Mouse (Mus musculus) neural tube, embryonic 15.5 days (tissue): Measurements from ENCODE around the gene Clec2h. TPM values are rescaled to one million over a fixed set of nuclear protein-coding genes. Genes with fewer than 3 reads are reported as not detected.
"Not testable (repeated sequence)": the region's sequence is repeated elsewhere in the genome, so short reads cannot be mapped to it uniquely, and the experiment has no call there.

Experiments
- ATAC-seq: fragments of 200-750 bp; cut with Nextera tagmentation; 2 replicates; pipeline ENCODE4 v1.8.0; 2017; ENCODE audit warnings: mild to moderate bottlenecking, moderate TSS enrichment, moderate library complexity; ENCODE audit not compliant: low FRiP score
- H3K27ac ChIP-seq: fragments of 300-500 bp; sonication (generic); replicated peaks from 2 replicates; pipeline ENCODE4 v1.5.1; 2015; ENCODE audit warnings: mild to moderate bottlenecking, inconsistent platforms
- H3K27me3 ChIP-seq: fragments of 300-500 bp; sonication (generic); replicated peaks from 2 replicates; pipeline ENCODE4 v1.6.1; 2015; ENCODE audit warnings: inconsistent platforms
- H3K36me3 ChIP-seq: fragments of 300-500 bp; sonication (generic); 2 replicates; pipeline ENCODE4 v1.6.1; 2015; ENCODE audit warnings: inconsistent platforms
- H3K4me1 ChIP-seq: fragments of 300-500 bp; sonication (generic); 2 replicates; pipeline ENCODE4 v1.6.1; 2015; ENCODE audit warnings: inconsistent platforms
- H3K4me2 ChIP-seq: fragments of 300-500 bp; sonication (generic); 2 replicates; pipeline ENCODE4 v1.6.1; 2015; ENCODE audit warnings: inconsistent platforms, mild to moderate bottlenecking, moderate library complexity
- H3K4me3 ChIP-seq: fragments of 300-500 bp; sonication (generic); replicated peaks from 2 replicates; pipeline ENCODE4 v1.5.1; 2015; ENCODE audit warnings: mild to moderate bottlenecking, inconsistent platforms
- H3K9ac ChIP-seq: fragments of 300-500 bp; sonication (generic); replicated peaks from 2 replicates; pipeline ENCODE4 v1.6.1; 2015; ENCODE audit warnings: mild to moderate bottlenecking, inconsistent platforms
- H3K9me3 ChIP-seq: fragments of 300-500 bp; sonication (generic); replicated peaks from 2 replicates; pipeline ENCODE4 v1.6.1; 2016; ENCODE audit warnings: inconsistent platforms
- WGBS: fragments of 180-500 bp; shearing (Covaris S2); methylation state at CpG from one replicate; pipeline ENCODE4 v1.1.7; 2015; ENCODE audit warnings: mixed read lengths; 5-methylcytosine and 5-hydroxymethylcytosine counted together
- polyA plus RNA-seq: library from polyadenylated mRNA; unstranded; fragments of >200 nt; fragmentation: Nextera tagmentation; extraction: Ambion mirVana; gene quantifications from 2 replicates; pipeline ENCODE4 v1.2.1, GENCODE M21; 2015

Gene Clec2h
- 0.38 TPM in 1 of 2 replicates, not detected in the other for polyA plus RNA-seq

DNA sequence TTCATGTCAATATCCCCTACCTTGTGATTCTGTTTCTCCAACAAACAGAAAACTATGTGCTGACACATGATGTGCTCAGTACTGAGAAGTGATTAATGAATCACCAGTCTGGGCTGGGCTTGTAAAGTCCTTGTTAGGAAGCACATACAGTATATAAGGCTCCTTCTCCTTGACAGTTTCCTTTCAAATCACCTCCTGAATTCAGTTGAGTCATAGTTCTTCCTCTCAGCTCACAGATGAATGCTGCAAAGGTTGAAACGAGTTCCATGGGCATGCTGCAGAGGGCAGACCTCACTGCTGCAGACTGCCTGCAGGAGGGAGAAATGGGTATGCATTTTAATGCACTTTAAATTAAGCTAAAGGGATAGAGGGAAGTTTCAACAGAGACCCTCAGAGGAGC lies at the start of gene Clec2h:
Gene Clec2h, plus strand, starts transcription at position 180 of the 400 bp plus-strand sequence.
- Histone ChIP-seq H3K27me3 (no peaks in the 10 kb centered on the region), H3K4me2 (no peak within 1 kb of the TSS), H3K36me3 (no peaks in the 10 kb centered on the region), H3K4me3 (no peak within 1 kb of the TSS), H3K9ac (no peak within 1 kb of the TSS), H3K27ac (no peak within 1 kb of the TSS), H3K4me1 (no peaks in the 10 kb centered on the region), H3K9me3 (no peaks in the 10 kb centered on the region)
- no peak for ATAC-seq
- WGBS = 23% methylated on average over 1 of the region's 1 CpGs

DNA sequence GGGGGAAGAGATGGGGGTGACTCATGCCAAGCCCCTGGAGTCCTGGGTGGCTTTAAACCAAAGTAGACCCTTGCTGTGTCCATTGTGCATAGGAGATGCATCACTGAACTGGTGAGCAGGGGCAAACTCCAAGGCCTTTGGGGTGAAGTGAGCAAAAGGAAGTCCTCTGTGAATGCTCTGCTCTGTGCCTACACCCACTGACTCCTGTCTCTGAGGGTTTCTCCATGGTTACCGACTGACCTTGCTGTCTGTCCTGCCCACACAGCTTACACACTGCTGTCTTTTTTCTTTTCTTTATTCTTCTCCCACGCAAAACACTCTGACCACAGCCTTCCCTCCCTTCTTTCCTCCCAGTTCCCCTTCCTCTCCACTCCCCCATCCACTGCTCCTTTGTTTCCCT lies 39.5 kb upstream of the Clec2h start:
- Histone ChIP-seq H3K27me3 (no peaks in the 10 kb centered on the region), H3K27ac (no peak overlapping the region), H3K4me2 (no peak overlapping the region), H3K36me3 (no peaks in the 10 kb centered on the region), H3K9ac (no peak overlapping the region), H3K4me1 (no peaks in the 10 kb centered on the region), H3K4me3 (no peak overlapping the region), H3K9me3 (no peaks in the 10 kb centered on the region)
- 63% methylated on average over 2 of the region's 2 CpGs for WGBS
- no peak for ATAC-seq

DNA sequence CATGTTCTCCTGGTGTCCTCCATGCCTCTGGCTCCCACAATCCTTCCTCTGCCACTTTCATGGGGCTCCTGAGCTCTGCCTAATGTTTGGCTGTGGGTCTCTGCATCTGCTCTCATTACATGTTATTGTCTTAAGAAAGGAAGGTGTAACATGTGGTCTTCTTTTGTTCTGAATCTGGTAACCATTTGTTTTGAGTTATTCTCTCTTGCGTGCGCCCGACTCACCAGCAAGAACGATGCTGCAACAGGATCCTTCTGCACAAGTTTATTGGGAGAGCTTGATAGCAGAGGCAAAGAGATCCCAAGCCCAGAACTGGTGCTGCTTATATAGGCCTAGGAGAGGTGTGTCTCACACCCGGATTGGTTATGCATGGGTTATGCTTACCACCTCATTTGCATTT lies 38.8 kb upstream of the Clec2h start, which contains the start of gene Klrb1a:
Gene Klrb1a, minus strand, starts transcription at position 101 of the 400 bp plus-strand sequence.
- not testable (repeated sequence) for H3K36me3 ChIP-seq, H3K27ac ChIP-seq, ATAC-seq, H3K4me1 ChIP-seq, H3K27me3 ChIP-seq, H3K4me2 ChIP-seq, H3K9ac ChIP-seq, H3K4me3 ChIP-seq, H3K9me3 ChIP-seq
- WGBS = 97% methylated on average over 5 of the region's 5 CpGs

DNA sequence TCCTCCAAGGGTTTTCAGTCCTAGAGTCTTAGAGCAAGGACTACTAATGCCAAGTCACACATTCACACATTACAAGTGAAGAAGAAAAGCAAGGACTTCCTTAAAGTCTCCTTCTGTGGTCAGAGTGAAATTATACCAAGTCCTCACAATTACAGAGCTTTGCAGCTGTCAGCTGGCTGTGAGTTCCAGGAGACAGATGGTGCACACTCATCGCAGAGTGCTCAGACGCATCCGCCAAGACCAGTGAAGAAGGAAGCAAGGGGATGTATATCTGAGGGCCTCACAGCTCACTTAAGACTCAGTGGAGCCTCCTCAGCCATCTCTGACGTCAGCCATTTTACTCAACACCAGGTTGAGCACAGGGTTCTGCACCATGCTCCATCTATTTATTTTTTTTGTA lies 37.8 kb upstream of the Clec2h start:
- Histone ChIP-seq H3K4me3 (no peak overlapping the region), H3K4me1 (no peaks in the 10 kb centered on the region), H3K36me3 (no peaks in the 10 kb centered on the region), H3K4me2 (no peak overlapping the region), H3K9me3 (no peaks in the 10 kb centered on the region), H3K27ac (no peak overlapping the region), H3K27me3 (no peaks in the 10 kb centered on the region), H3K9ac (no peak overlapping the region)
- WGBS = 90% methylated on average over 4 of the region's 4 CpGs
- ATAC-seq = no peak

DNA sequence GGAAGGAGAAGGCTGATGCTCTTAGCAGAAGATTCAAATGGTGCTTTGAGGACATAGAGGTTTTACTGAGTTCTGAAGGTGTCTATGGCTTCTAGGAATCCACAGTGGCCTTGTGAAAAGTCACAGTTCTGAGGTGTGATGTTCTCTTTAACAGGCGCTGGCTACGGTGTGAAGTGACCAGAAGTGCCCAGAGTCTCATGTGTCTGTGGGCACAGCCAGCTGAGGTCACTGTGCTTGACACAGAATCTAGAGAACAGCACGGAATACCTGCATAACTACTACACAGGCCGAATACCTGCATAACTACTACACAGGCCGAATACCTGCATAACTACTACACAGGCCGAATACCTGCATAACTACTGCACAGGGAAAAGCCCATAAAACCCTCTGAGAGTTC lies 36.9 kb upstream of the Clec2h start:
- not testable (repeated sequence) for H3K9ac ChIP-seq, H3K4me2 ChIP-seq, H3K27me3 ChIP-seq, H3K4me1 ChIP-seq, ATAC-seq, H3K36me3 ChIP-seq, H3K27ac ChIP-seq, H3K4me3 ChIP-seq, H3K9me3 ChIP-seq
- 95% methylated on average over 6 of the region's 6 CpGs for whole genome bisulfite sequencing

DNA sequence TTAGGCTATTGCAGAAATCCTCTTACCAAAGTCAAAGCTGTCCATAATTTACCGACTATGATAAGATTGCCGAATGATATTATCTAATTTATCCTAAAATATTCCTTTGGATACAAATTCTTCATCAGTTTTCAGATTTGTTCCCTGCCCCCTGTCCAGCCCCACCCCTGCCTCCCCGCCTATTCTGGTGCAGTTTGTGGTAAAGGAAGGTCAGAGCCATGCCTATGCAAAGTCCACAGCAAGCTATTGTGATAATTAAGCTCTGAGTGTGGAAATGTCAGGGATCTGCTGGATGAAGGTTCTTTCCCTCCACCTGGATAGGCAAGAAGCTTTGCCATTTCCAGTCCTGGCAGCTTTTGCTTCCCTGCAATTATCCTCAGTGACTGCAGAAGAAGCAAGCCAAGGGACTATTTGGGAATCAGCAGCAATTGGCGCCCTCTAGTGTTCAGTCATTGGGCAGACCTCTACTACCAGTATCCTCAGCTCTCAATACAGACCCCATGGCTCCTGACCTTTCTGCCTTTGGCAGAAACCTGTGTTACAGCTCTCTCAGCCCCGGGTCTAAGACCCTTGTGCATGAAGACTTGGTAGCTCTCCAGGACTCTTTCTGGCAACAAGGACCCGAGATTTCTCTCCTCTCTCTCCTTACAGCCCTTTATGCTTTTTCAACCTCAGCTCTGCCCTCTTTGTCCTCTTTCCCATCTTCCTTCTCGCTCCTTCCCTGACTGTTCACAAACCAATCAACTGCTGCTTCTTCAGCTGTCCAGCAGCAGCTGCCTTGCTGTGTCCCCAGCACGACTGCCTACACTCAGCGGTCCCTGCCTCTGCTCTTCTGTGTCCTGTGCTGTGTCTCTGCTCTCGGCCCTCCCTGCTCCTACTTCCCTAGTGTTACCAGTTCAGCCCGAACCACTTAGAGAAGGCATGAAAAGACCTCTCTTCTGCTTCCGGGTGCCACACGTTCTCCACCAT lies 32.1 kb upstream of the Clec2h start:
- H3K4me2 ChIP-seq, H3K27me3 ChIP-seq, H3K36me3 ChIP-seq, H3K4me1 ChIP-seq, H3K9me3 ChIP-seq, H3K4me3 ChIP-seq, H3K9ac ChIP-seq, H3K27ac ChIP-seq: not testable (repeated sequence)
- ATAC-seq = peak; percentile 96
- 54% methylated on average over 13 of the region's 13 CpGs for WGBS

DNA sequence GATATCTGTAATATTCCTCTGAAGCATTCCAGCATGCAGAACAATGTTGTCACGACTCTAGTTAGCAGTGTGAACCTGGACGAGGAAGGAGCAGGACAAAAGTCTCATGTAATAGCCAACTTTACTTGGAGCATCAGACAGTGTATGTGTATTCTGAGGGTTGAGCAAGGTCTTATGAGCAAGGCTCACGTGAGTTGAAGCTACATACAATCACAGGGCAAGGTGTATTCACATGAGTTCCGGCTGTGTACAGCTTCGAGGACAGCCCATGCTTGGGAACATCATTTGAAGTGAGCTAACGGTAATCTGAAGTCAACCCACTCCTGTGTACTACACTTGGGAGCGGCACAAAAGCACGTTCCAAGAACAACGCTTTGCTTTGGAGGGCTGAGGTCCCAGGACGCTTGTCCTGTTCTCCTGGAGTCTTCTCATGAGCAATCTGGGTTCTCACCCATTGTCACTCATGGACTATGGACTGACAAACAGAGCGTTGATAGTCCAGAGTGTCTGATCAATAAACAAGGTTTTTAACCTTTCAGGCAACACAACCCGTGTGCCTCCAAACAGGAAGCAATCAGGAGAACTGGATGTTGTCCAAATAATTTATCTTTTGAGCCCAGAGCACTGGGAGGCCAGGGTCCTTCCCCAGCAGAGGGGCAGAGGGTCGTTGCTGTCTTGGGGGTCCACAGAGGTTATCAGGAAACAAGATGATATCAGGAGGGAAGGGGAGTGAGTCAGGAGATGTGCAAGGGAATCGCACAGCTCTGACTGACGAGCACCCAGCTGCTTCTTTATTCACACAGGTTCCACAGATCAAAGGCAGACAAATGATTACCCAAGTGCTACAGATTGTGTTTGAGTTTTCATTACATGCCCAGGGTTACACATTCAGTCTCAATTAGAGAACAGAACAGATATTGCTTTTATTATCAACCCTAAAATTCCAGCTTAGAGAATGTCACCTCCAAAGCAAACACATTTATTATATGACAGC lies 31.0 kb upstream of the Clec2h start:
- WGBS = 83% methylated on average over 15 of the region's 15 CpGs
- H3K4me3 ChIP-seq, H3K4me1 ChIP-seq, H3K9ac ChIP-seq, ATAC-seq, H3K27me3 ChIP-seq, H3K27ac ChIP-seq, H3K9me3 ChIP-seq, H3K36me3 ChIP-seq, H3K4me2 ChIP-seq: not testable (repeated sequence)

DNA sequence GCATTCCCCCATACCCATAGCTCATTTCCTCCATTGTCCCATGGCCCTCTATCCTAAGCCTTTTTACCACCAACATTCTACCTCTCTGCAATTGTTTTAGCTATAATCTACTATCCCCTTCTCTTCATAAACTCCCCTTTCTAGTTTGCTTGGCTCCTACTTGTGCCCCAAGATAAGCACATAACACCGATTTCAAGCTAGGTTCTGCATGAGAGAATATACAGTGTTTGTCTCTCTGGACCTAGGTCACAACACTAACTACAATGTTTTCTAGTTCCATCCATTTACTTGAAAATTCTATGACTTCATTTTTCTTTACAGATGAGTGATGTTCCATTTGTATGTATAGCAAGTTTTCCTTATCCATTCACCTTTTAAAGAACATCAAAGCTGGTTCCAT lies 21.5 kb upstream of the Clec2h start:
- Histone ChIP-seq H3K27ac (no peak overlapping the region), H3K9me3 (no peaks in the 10 kb centered on the region), H3K27me3 (no peaks in the 10 kb centered on the region), H3K4me3 (no peak overlapping the region), H3K4me1 (no peaks in the 10 kb centered on the region), H3K9ac (no peak overlapping the region), H3K4me2 (no peak overlapping the region), H3K36me3 (no peaks in the 10 kb centered on the region)
- ATAC-seq = no peak
- 95% methylated on average over 1 of the region's 1 CpGs for WGBS

DNA sequence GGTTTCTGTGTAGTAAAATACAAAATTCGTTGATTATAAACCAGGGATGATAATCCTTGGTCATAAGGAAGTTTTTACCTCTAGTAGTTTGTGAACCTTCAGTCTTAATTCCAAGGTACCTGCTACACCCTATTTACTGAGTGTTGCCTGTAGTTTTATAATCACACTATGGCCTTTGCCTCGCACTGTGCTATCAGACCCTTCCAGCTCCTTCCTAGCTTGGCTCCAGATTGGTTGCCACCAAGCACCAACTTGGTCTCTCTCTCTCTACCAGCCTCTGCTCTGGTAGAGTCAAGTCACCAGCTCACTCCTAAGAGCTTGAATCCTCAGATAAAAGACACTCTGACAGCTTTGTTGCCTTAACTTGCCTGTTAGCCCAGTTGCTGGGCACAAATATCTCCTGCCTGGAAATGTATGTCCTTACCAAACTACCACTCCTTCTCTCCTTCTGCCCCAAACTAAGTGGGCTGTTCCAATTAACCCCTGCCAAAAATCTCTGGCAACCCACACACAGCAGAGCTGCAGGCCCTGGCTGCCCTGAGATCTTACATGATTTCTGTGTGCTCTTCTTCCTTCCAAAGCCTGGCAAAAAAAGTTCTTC lies 21.0 kb upstream of the Clec2h start:
- Histone ChIP-seq H3K27ac (no peak overlapping the region), H3K9me3 (no peaks in the 10 kb centered on the region), H3K4me1 (no peaks in the 10 kb centered on the region), H3K4me3 (no peak overlapping the region), H3K4me2 (no peak overlapping the region), H3K9ac (no peak overlapping the region), H3K27me3 (no peaks in the 10 kb centered on the region), H3K36me3 (no peaks in the 10 kb centered on the region)
- 80% methylated on average over 2 of the region's 2 CpGs for WGBS
- ATAC-seq = no peak

DNA sequence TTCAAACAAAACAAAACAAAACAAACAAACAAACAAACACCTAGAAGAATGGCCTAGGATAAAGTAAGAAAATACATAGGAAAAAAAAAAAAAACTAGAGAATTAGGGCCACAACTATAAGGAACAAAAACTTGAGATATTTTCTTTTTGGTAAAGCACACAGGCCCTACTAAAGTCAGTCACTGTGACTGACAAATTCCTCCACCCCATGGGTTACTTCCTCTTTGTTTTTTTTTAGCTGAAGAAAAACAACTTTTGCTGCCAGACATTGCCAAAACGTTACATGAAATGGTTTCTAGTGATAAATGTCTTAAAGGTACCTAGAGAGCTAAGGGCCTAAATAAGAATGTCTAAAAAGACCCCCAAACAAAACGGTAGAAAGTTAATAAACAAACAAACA lies 18.2 kb upstream of the Clec2h start:
- no peak overlapping the region for H3K9ac ChIP-seq
- no peak overlapping the region for H3K27ac ChIP-seq
- H3K36me3 ChIP-seq = no peaks in the 10 kb centered on the region
- no peak for ATAC-seq
- H3K4me3 ChIP-seq = no peak overlapping the region
- H3K4me1 ChIP-seq = no peaks in the 10 kb centered on the region
- 69% methylated on average over 2 of the region's 2 CpGs for WGBS
- no peaks in the 10 kb centered on the region for H3K27me3 ChIP-seq
- no peaks in the 10 kb centered on the region for H3K9me3 ChIP-seq
- no peak overlapping the region for H3K4me2 ChIP-seq

DNA sequence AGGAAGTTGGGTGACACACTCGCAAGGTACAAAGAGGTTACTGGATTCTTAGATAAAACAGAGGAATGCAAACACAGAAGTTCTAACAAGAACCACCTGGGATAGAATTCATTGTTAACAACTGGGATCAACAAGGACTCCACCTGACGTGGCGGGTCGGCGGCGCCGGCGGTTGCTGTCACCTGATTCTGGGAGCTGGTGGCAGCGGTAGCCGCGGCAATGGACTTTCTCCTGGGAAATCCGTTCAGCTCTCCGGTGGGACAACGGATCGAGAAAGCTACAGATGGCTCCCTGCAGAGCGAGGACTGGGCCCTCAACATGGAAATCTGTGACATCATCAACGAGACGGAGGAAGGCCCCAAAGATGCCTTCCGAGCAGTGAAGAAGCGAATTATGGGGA lies 17.5 kb upstream of the Clec2h start:
- H3K9ac ChIP-seq, H3K4me3 ChIP-seq, H3K27me3 ChIP-seq, H3K4me2 ChIP-seq, ATAC-seq, H3K9me3 ChIP-seq, H3K36me3 ChIP-seq, H3K27ac ChIP-seq, H3K4me1 ChIP-seq: not testable (repeated sequence)
- 95% methylated on average over 20 of the region's 20 CpGs for WGBS
